In the genomic region with DNA sequence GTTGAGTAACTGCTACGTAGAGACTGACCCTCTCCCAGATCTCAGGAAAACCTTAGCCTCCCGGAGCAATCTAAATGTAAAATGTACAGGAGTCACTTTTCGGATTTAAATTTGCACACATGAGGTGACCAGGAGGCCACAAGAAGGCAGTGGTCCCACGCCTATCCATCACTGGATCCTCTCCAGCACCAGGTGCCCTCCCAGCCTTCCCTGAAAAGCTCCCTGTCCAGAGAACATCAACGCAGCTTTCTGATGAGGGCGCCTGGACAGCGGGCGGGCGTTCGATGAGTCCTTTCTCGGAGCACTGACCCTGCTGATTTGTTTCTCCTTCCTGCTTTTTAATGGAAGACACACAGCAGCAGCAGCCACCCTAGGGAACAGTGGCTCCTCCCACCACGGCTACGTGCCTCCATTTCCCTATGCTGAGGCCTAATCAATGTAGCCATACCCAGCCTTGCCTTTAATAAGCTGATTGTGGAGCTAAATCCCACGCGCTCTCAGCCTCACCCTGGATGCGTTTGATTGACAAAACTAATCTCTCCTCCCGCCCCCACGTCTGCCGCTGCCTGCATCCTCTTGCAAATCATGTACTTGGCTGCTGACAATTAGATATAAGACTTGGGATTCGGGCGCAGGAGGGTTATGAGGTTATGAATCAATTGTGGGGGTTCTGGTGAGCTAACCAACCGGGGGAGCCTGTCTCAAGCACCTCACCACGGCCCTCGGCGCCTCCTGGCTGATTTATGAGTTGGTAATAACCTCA, we compare ENCODE assay signal across 10 mouse cellular contexts.
DNase-seq lines count a peak whose midpoint lies in the region; ATAC-seq and TF ChIP-seq lines count a peak whose summit lies in the region.
"Had no signal": no experiment of that assay in that cellular context is flagged by ENCODE, and none has a peak within 500 bp of the region (broad histone marks: within the 10 kb centered on the region; RNA-seq: fewer than 3 reads in every experiment).

No protein-coding gene starts in this region.

- WGBS in intestine, embryonic 15.5 days, result 68% methylated on average over 25 of the region's 25 CpGs
- WGBS in intestine, postnatal 0 days, result 70% methylated on average over 25 of the region's 25 CpGs

- no peak overlapping the region for H3K9ac ChIP-seq in intestine, embryonic 15.5 days
- no peak overlapping the region for H3K9ac ChIP-seq in intestine, postnatal 0 days (ENCODE audit: low read depth, low read length)

- H3K4me2 ChIP-seq in intestine, embryonic 15.5 days (replicated peaks), result no peak overlapping the region
- H3K4me2 ChIP-seq in intestine, postnatal 0 days (replicated peaks; ENCODE audit: low read depth), result no peak overlapping the region

- no peak overlapping the region for H3K4me3 ChIP-seq in intestine, embryonic 15.5 days (replicated peaks)
- H3K4me3 ChIP-seq in intestine, postnatal 0 days (ENCODE audit: low read depth, low read length), result no peak overlapping the region

- H3K36me3 ChIP-seq in intestine, embryonic 15.5 days, result no peaks in the 10 kb centered on the region
- no peaks in the 10 kb centered on the region for H3K36me3 ChIP-seq in intestine, postnatal 0 days (ENCODE audit: control insufficient read depth, insufficient read depth)
- H3K36me3 ChIP-seq: G1E had no signal

- DNase-seq in frontal cortex, adult 2 months (ENCODE audit: extremely low spot score in 1 of 2, low spot score in 1 of 2), result peak; percentile 52 to 74
- peak; percentile 42 to 72 for DNase-seq in left cerebral cortex, adult 9 months (ENCODE audit: low spot score in 2 of 2)
- DNase-seq in right cerebral cortex, adult 18-20 months, result peak; percentile 82
- DNase-seq in cerebellum, postnatal 25 days, result no peak
- no peak for DNase-seq in lung, postnatal 4 days
- no peak for DNase-seq in gastrocnemius, postnatal 25 days

- H3K27ac ChIP-seq in intestine, embryonic 15.5 days, result 0 out of 2 replicates have a peak overlapping the region, but pooled peaks have one; percentile 9
- no peak overlapping the region for H3K27ac ChIP-seq in intestine, postnatal 0 days (ENCODE audit: low read depth, low read length)

- no peaks in the 10 kb centered on the region for H3K9me3 ChIP-seq in intestine, embryonic 15.5 days
- no peaks in the 10 kb centered on the region for H3K9me3 ChIP-seq in intestine, postnatal 0 days (ENCODE audit: control insufficient read depth)
- H3K9me3 ChIP-seq: G1E had no signal

- H3K27me3 ChIP-seq in intestine, embryonic 15.5 days (replicated peaks), result no peaks in the 10 kb centered on the region
- H3K27me3 ChIP-seq in intestine, postnatal 0 days (replicated peaks; ENCODE audit: control insufficient read depth, insufficient read depth, low read length), result no peaks in the 10 kb centered on the region

- ATAC-seq in intestine, embryonic 15.5 days, result no peak
- no peak for ATAC-seq in intestine, postnatal 0 days
- ATAC-seq: intestine, embryonic 16.5 days had no signal

- TF ChIP-seq CTCF in intestine, postnatal 0 days (IDR thresholded peaks at IDR 0.05; ENCODE audit: low read depth), result no peak

- no peaks in the 10 kb centered on the region for H3K4me1 ChIP-seq in intestine, embryonic 15.5 days (replicated peaks)
- H3K4me1 ChIP-seq in intestine, postnatal 0 days (replicated peaks; ENCODE audit: control insufficient read depth, insufficient read depth, low read length), result no peaks in the 10 kb centered on the region

Comparison
In these comparisons a context has a peak if more than half of its experiments do, and no peak if none do; other contexts are left out.
1. DNase-seq: peak in frontal cortex, adult 2 months (2 of 2), left cerebral cortex, adult 9 months (2 of 2) and right cerebral cortex, adult 18-20 months (single experiment); none in cerebellum, postnatal 25 days (0 of 2), lung, postnatal 4 days (0 of 2) and gastrocnemius, postnatal 25 days (single experiment).